Mouse (Mus musculus) heart, adult 9 months (tissue): Measurements from ENCODE around the gene Fam178b.

Experiments
- DNase-seq, 2 experiments: peaks; one replicate each; pipeline ENCODE4 v3.0.0; 2022; ENCODE audit warnings: low spot score in 2 of 2

Gene Fam178b

GRCm38 (mm10) chr1:36588476-36589450, 94.2 kb downstream of the Fam178b start:
- DNase-seq, result peak; percentile 61 to 69

GRCm38 (mm10) chr1:36587860-36588259, 95.1 kb downstream of the Fam178b start:
- DNase-seq, result no peak

- DNase-seq, result no peak
These were observed 96.7 kb downstream of the Fam178b start for GRCm38 (mm10) chr1:36586288-36586687.

- no peak for DNase-seq
These were observed 99.4 kb downstream of the Fam178b start for GRCm38 (mm10) chr1:36583408-36584116.

GRCm38 (mm10) chr1:36582211-36582610, 100.8 kb downstream of the Fam178b start:
- no peak for DNase-seq

- no peak for DNase-seq
These were observed 101.7 kb downstream of the Fam178b start for GRCm38 (mm10) chr1:36581260-36581659.

DNA sequence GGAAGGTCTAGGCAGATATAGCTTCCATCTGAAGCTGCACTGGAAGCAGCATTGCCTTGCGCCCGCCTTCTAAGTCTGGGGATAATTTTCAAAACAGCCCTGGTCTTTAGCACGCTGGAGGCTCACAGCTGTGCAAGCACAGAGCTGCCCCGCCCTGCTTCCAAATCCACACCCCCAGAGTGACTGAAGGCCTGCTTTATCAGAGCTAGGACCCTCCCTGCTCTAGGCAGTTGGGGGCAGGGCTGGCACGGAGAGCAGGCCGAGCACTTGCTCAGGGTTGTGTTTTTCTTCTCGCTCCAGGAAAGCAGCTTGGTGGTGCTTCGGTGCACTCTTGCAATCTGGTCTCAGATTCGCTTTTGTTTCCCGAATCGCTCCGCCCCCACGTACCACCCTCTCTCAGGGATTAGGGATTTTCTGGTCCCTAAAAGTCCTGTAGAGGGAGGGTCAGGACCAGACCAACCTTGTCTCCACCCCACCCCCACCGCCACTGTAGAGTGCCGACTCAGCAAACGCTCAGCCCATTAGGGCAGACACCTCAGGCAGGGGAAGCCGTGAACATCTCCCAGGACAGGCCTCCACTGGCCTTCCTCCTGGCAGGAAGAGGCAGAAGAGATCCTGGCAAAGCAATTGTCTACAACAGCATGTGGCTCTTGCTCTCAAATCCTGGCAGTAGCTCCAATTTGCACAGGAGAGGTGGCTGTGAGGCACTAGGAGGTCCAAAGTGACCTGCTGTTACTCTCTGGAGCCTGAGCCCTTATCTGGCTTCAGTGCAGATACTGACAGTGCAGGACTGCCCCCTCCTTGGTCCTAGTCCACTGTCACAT, 102.4 kb downstream of the Fam178b start:
- peak; percentile 79 to 80 for DNase-seq

- peak in 1 of 2 experiments; percentile 30 for DNase-seq
These were observed 103.0 kb downstream of the Fam178b start for GRCm38 (mm10) chr1:36579974-36580383.

GRCm38 (mm10) chr1:36576991-36577675, 105.8 kb downstream of the Fam178b start:
- DNase-seq, result no peak

GRCm38 (mm10) chr1:36575347-36575746, 107.6 kb downstream of the Fam178b start:
- DNase-seq, result no peak

- DNase-seq, result no peak
These were observed 108.6 kb downstream of the Fam178b start for GRCm38 (mm10) chr1:36574196-36574955.

DNA sequence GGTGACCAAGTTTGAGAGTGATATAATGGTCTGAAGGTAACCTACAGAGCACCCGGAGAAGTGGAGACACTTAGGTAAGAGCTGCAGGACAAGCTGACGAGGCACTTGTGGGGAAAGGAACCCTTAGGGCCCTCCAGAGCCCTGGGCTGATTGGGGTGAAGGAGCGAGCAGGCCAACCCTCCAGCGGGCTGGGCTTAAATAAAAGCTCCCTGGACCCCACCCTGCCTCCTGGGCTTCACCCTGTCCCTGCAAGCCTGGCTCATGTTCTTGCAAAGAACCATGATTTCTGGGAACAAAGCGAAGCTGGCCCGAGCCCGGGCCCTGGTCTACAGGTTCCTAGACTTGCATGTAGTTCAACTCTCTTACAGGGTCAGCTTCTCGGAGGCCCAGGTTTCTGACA, 109.5 kb downstream of the Fam178b start:
- no peak for DNase-seq

- DNase-seq, result peak; percentile 65 to 84
These were observed 110.3 kb downstream of the Fam178b start for GRCm38 (mm10) chr1:36572709-36573108.

- no peak for DNase-seq
These were observed 110.8 kb downstream of the Fam178b start for GRCm38 (mm10) chr1:36572140-36572700.

- DNase-seq, result peak; percentile 75 to 80
These were observed 111.4 kb downstream of the Fam178b start for GRCm38 (mm10) chr1:36571627-36572026.

- no peak for DNase-seq
These were observed 112.7 kb downstream of the Fam178b start for GRCm38 (mm10) chr1:36570320-36570719.

GRCm38 (mm10) chr1:36569694-36570276, 113.2 kb downstream of the Fam178b start:
- DNase-seq, result peak in 1 of 2 experiments; percentile 31

GRCm38 (mm10) chr1:36568776-36569175, 114.2 kb downstream of the Fam178b start:
- DNase-seq, result peak; percentile 55 to 71

DNA sequence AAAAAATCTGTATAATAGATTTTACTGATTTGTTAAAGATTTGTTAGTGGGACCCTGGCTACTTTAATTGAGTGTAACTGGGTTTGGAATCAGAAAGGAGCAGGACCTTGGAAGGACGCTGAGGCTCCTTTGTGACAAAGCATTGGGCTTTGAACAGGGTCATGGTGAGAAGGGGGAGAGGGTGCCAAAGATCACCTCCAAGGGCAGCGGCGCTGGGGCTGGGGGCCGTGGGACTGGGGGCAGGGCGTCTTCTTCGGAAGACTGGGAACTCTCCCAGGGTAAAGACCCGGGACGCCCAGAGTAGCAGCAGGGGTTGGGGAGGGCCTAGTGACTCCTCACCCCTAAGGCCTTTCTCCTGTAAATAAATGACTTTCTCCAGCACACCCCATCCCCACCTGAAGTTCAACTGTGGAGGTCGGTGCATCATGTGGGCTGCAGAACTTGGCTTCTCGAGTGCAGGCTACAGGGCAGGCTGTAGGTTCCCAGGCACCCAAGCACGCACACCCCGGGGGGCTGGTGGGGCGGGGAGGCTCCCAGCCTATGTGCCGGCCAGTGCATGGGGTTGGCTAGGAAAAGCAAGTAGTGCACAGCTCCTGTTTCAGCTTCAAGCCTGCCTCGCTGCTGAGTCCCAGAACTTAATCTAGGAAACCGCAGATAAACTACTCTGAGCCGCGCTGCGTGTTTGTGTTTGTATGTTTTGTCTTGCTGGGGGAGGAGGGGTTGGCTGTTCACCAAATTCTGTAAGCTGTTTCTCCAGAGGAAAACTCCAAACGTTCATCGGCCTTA, 115.0 kb downstream of the Fam178b start:
- DNase-seq, result no peak
